Comparison of ENCODE assay signal across 8 mouse cellular contexts in genomic region chr12:79131706-79132460, GRCm38 (mm10). TPM values are rescaled to one million over a fixed set of nuclear protein-coding genes. Genes with fewer than 3 reads are reported as not detected.
DNase-seq lines count a peak whose midpoint lies in the region; ATAC-seq and TF ChIP-seq lines count a peak whose summit lies in the region.

No protein-coding gene starts in this region.

- peaks cover 23% of the 10 kb centered on the region for H3K27me3 ChIP-seq in forebrain, embryonic 14.5 days (replicated peaks; ENCODE audit: control insufficient read depth, insufficient read depth, low read length)
- H3K27me3 ChIP-seq in lung, embryonic 16.5 days (ENCODE audit: control insufficient read depth, insufficient read depth, low read depth, low read length), result peaks cover 24% of the 10 kb centered on the region
- peaks cover 15% of the 10 kb centered on the region for H3K27me3 ChIP-seq in stomach, embryonic 14.5 days (ENCODE audit: control insufficient read depth, insufficient read depth, low read length)

- peak overlapping the region; percentile 83 for H3K4me2 ChIP-seq in forebrain, embryonic 14.5 days (ENCODE audit: low read length)
- H3K4me2 ChIP-seq in lung, embryonic 16.5 days (ENCODE audit: low read depth, low read length), result peak overlapping the region; percentile 58
- 0 out of 2 replicates have a peak overlapping the region, but pooled peaks have one; percentile 93 for H3K4me2 ChIP-seq in stomach, embryonic 14.5 days (replicated peaks; ENCODE audit: low read depth, low read length)

- H3K4me3 ChIP-seq in layer of hippocampus, adult 2 months, result peak overlapping the region; percentile 51
- H3K4me3 ChIP-seq in forebrain, embryonic 14.5 days (ENCODE audit: low read depth, low read length), result peak overlapping the region; percentile 44
- peak overlapping the region; percentile 37 for H3K4me3 ChIP-seq in lung, embryonic 16.5 days (ENCODE audit: low read length)
- no peak overlapping the region for H3K4me3 ChIP-seq in stomach, embryonic 14.5 days (ENCODE audit: low read depth, low read length)

- DNase-seq in layer of hippocampus, adult 2 months (ENCODE audit: low spot score in 2 of 2), result no peak
- DNase-seq in layer of hippocampus, postnatal 14 days (ENCODE audit: low spot score in 2 of 2), result no peak
- no peak for DNase-seq in forebrain, embryonic 14.5 days (ENCODE audit: low spot score)
- no peak for DNase-seq in gastrocnemius, adult 8-10 months (ENCODE audit: low spot score in 2 of 2)
- no peak for DNase-seq in B cell, adult 2 months
- no peak for DNase-seq in spleen, adult 18-20 months

- ATAC-seq in forebrain, embryonic 14.5 days, result no peak
- ATAC-seq in lung, embryonic 16.5 days (ENCODE audit: low read depth), result no peak
- no peak for ATAC-seq in stomach, embryonic 14.5 days (ENCODE audit: insufficient number of reproducible peaks, insufficient read depth, low FRiP score, low read depth)

- H3K4me1 ChIP-seq in forebrain, embryonic 14.5 days (ENCODE audit: control insufficient read depth, insufficient read depth, low read length), result peaks cover 4% of the 10 kb centered on the region; the same call in 1 of the 2 replicates
- peaks cover 9% of the 10 kb centered on the region for H3K4me1 ChIP-seq in lung, embryonic 16.5 days (replicated peaks; ENCODE audit: control insufficient read depth, insufficient read depth, low read length)
- 0 out of 2 replicates have a peak, but pooled peaks cover 5% of the 10 kb centered on the region for H3K4me1 ChIP-seq in stomach, embryonic 14.5 days (ENCODE audit: control insufficient read depth, insufficient read depth, low read length)

- H3K9ac ChIP-seq in forebrain, embryonic 14.5 days (ENCODE audit: low read length), result peak overlapping the region; percentile 51; the same call in 1 of the 2 replicates
- H3K9ac ChIP-seq in lung, embryonic 16.5 days (ENCODE audit: low read length), result no peak overlapping the region
- no peak overlapping the region for H3K9ac ChIP-seq in stomach, embryonic 14.5 days (replicated peaks; ENCODE audit: low read depth, low read length)

- no peaks in the 10 kb centered on the region for H3K9me3 ChIP-seq in forebrain, embryonic 14.5 days (replicated peaks; ENCODE audit: control insufficient read depth, low read length)
- no peaks in the 10 kb centered on the region for H3K9me3 ChIP-seq in lung, embryonic 16.5 days (ENCODE audit: control insufficient read depth, low read length)
- H3K9me3 ChIP-seq in stomach, embryonic 14.5 days (ENCODE audit: control insufficient read depth, low read depth, low read length), result no peaks in the 10 kb centered on the region

- H3K27ac ChIP-seq in layer of hippocampus, adult 2 months, result no peak overlapping the region
- no peak overlapping the region for H3K27ac ChIP-seq in forebrain, embryonic 14.5 days (ENCODE audit: low read depth, low read length)
- no peak overlapping the region for H3K27ac ChIP-seq in lung, embryonic 16.5 days (ENCODE audit: low read length)
- no peak overlapping the region for H3K27ac ChIP-seq in stomach, embryonic 14.5 days (ENCODE audit: low read length)

- TF ChIP-seq CTCF in layer of hippocampus, adult 2 months (conservative IDR thresholded peaks at IDR 0.05), result no peak

- no peaks in the 10 kb centered on the region for H3K36me3 ChIP-seq in forebrain, embryonic 14.5 days (ENCODE audit: control insufficient read depth, insufficient read depth, low read length)
- no peaks in the 10 kb centered on the region for H3K36me3 ChIP-seq in lung, embryonic 16.5 days (ENCODE audit: control insufficient read depth, insufficient read depth, low read length)
- H3K36me3 ChIP-seq in stomach, embryonic 14.5 days (ENCODE audit: control insufficient read depth, insufficient read depth, low read length), result no peaks in the 10 kb centered on the region

- 27% methylated on average over 5 of the region's 5 CpGs for WGBS in forebrain, embryonic 14.5 days
- WGBS in lung, embryonic 16.5 days, result 18% methylated on average over 5 of the region's 5 CpGs
- WGBS in stomach, embryonic 14.5 days, result 26% methylated on average over 5 of the region's 5 CpGs

RNA-seq across cellular contexts. Expression of gene Arg2, which starts 1.3 kb away (rescaled TPM):
- total RNA-seq in layer of hippocampus, adult 2 months (2021), result 1 to 10 TPM; 3.6 to 4.0 TPM
- 1 to 10 TPM; 5.7 to 6.8 TPM for total RNA-seq in layer of hippocampus, postnatal 14 days (2021)
- 19.9 and 20.7 TPM in 2 replicates for polyA plus RNA-seq in forebrain, embryonic 14.5 days (2014; fragmentation: Nextera tagmentation; extraction: Ambion mirVana)
- polyA plus RNA-seq in lung, embryonic 16.5 days (2015; fragmentation: Nextera tagmentation; extraction: Ambion mirVana), result 4.6 and 5.9 TPM in 2 replicates
- polyA plus RNA-seq in stomach, embryonic 14.5 days (2014; fragmentation: Nextera tagmentation; extraction: Ambion mirVana), result 0.94 and 1.4 TPM in 2 replicates
- total RNA-seq in gastrocnemius, adult 8-10 months (2022), result not detected

RNA-seq across cellular contexts. Expression of gene Vti1b, which starts 40.6 kb away (rescaled TPM):
- total RNA-seq in layer of hippocampus, adult 2 months (2021), result 100 to 1,000 TPM; 162 to 167 TPM
- 100 to 1,000 TPM; 121 to 134 TPM for total RNA-seq in layer of hippocampus, postnatal 14 days (2021)
- 133 and 149 TPM in 2 replicates for polyA plus RNA-seq in forebrain, embryonic 14.5 days (2014; fragmentation: Nextera tagmentation; extraction: Ambion mirVana)
- polyA plus RNA-seq in lung, embryonic 16.5 days (2015; fragmentation: Nextera tagmentation; extraction: Ambion mirVana), result 80.5 and 83.7 TPM in 2 replicates
- 83.6 and 85.1 TPM in 2 replicates for polyA plus RNA-seq in stomach, embryonic 14.5 days (2014; fragmentation: Nextera tagmentation; extraction: Ambion mirVana)
- 100 to 1,000 TPM in 1 of 4 experiments, 10 to 100 TPM in 3; 89.4 to 121 (median 93.7) TPM for total RNA-seq in gastrocnemius, adult 8-10 months (2022)

RNA-seq across cellular contexts. Expression of gene Pigh, which starts 42.4 kb away (rescaled TPM):
- total RNA-seq in layer of hippocampus, adult 2 months (2021), result 10 to 100 TPM in 1 of 2 experiments, 1 to 10 TPM in 1; 9.8 to 12.6 TPM
- total RNA-seq in layer of hippocampus, postnatal 14 days (2021), result 10 to 100 TPM in 1 of 2 experiments, 1 to 10 TPM in 1; 9.8 to 10.2 TPM
- 18.1 and 19.1 TPM in 2 replicates for polyA plus RNA-seq in forebrain, embryonic 14.5 days (2014; fragmentation: Nextera tagmentation; extraction: Ambion mirVana)
- 25.9 and 26.4 TPM in 2 replicates for polyA plus RNA-seq in lung, embryonic 16.5 days (2015; fragmentation: Nextera tagmentation; extraction: Ambion mirVana)
- 36.0 and 37.4 TPM in 2 replicates for polyA plus RNA-seq in stomach, embryonic 14.5 days (2014; fragmentation: Nextera tagmentation; extraction: Ambion mirVana)
- 1 to 10 TPM; 1.6 to 2.3 (median 1.9) TPM for total RNA-seq in gastrocnemius, adult 8-10 months (2022)

Comparison
In these comparisons a context has a peak if more than half of its experiments do, and no peak if none do; other contexts are left out.
1. RNA of gene Arg2, which starts 1.3 kb away (total RNA-seq): 5.7 to 6.8 TPM in layer of hippocampus, postnatal 14 days and 3.6 to 4.0 TPM in layer of hippocampus, adult 2 months; not detected in gastrocnemius, adult 8-10 months; every median in the first group is over 4 times any median in the second.
2. Peak in every context shown above with its lines, with median percentiles within 50 percentile points of each other: H3K4me2 ChIP-seq.